Mouse (Mus musculus) adipocyte (in vitro differentiated cells): Measurements from ENCODE around the gene Ankrd54.
"Not testable (repeated sequence)": the region's sequence is repeated elsewhere in the genome, so short reads cannot be mapped to it uniquely, and the experiment has no call there.

Experiments
- DNase-seq: peaks from one replicate; pipeline ENCODE4 v3.0.0-alpha.2; 2016; ENCODE audit warnings: low spot score

Ankrd54 gene

DNA sequence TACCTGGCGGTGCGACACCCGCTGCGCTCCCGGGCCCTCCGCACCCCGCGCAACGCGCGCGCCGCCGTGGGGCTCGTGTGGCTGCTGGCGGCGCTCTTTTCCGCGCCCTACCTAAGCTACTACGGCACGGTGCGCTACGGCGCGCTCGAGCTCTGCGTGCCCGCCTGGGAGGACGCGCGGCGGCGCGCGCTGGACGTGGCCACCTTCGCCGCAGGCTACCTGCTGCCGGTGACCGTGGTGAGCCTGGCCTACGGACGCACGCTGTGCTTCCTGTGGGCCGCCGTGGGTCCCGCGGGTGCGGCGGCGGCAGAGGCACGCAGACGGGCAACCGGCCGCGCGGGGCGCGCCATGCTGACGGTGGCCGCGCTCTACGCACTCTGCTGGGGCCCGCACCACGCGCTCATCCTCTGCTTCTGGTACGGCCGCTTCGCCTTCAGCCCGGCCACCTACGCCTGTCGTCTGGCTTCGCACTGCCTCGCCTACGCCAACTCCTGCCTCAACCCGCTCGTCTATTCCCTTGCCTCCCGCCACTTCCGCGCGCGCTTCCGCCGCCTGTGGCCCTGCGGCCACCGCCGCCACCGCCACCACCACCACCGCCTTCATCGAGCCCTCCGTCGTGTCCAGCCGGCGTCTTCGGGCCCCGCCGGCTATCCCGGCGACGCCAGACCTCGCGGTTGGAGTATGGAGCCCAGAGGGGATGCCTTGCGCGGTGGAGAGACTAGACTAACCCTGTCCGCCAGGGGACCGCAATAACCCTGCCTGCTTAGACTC lies 19.8 kb downstream of the Ankrd54 start:
- DNase-seq: no peak

DNA sequence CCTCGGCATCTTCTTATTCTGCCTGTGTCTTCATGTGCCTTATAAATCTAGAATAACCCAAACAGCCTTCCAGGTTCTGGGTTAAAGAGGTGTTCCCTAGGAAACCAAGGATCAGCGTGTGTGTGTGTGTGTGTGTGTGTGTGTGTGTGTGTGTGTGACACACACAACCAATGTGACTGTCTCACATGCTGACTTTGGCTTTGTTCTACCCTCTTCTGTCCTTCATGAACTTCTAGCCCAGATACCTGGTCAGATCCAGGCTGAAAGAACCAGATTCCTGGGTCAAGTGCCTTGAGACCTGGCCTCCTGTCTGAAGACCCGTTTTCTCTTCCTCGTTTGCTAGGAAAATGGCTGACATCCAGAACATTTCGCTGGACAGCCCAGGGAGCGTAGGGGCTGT lies 21.1 kb downstream of the Ankrd54 start, which contains the start of gene Galr3:
Gene Galr3 (plus strand): TSS at position 301 of the 400 bp plus-strand sequence.
- no peak for DNase-seq

DNA sequence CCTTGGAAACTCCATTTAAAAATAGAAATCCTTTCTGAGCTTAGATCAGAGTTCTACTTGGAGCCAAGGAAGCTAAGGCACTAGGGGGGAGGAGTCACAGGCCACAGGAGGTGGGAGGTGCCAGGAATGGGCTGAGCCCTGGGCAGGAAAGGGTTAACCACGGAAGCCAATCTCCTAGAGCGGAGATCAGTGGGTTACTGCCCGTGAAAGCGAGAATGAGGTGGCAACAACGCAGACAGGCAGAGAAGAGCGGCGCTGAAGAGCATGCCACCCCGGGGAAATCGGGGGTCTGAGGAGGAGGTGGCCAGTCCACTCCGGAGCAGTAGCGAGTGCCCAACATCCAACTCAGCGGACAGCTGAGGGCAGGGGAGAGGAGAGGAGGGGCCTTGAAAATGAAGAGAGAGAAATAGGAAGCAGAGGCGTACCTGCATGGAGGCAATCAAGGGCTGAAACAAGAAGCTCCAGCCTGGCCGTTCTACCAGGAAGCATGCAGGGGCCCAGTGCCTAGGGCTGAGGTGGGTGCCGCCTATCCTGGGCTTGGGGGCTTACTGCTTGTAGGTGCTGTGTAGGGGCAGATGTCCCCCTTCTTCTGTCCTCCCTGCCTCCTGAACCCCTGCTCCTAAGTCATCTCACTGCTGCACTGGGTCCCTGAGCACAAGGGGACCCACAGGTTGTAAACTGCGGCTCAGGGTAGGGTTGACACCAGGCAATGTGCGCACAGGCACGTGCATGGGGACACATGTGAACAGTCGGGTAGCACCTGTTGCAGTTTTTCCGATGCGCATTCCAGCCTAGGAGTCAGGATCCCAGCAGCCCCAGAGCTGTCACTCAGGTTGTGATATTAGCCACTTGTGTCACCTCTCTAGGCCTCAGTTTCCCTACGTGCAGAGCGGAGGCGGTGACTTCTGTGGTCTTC lies 21.9 kb downstream of the Ankrd54 start:
- DNase-seq: no peak

DNA sequence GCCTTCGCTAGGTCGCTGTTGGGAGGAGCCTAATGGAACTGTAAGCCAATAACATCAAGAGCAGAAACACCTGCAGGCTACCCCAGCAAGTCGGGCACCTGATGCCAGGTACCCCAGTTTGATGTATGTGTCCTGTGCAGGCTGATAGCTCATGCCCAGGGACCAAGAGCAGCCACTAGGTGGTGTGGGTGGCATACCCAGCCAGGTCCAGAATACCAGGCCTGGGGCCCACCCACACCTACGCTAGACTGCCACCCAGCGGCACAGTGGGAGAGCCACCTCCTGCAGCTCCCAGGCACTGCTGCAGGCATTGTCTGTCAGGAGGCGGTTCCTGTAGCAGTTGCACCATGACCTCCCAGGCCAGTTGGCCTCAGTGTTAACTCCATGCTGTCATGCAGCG lies 23.8 kb downstream of the Ankrd54 start:
- DNase-seq: peak; percentile 76

DNA sequence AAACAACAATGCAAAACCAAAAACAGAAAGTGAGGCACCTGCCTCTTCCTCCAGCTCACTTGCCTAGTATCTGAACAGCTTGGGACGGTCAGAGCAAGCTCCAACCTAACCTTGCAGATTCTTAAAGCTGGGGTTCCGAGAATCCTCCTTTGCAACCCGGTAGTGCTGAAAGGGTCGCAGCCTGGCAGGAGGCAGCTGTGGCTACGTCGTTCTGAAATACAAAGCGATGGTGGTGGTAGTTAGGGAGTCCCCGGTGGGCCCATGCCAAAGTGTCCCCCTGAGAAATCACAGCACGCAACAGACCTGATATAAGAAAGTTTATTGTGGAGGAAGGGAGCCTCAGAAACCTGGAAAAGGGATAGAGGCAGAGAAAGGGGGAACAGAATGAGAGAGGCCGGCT lies 24.4 kb downstream of the Ankrd54 start:
- no peak for DNase-seq

DNA sequence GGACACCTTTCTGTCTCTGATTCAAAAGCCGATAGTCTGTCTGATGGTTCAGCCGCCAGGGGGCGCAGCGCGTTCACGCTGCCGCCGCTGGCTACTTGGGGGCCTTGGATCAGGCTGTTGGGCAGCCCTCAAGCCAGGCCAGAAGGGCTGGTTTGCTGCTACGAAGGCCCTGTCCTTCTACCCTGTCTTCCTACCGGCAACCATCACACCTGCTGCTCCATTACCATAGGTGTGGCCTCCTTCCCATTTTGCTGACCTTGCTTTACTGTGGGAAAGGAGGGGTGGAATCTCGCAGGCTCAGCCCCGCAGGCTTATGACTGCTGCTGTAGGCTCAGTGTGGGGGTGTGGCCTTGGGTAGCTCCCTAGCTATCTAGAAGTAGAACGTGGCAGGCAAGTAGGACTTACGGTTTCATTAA lies 24.8 kb downstream of the Ankrd54 start:
- peak; percentile 54 for DNase-seq

DNA sequence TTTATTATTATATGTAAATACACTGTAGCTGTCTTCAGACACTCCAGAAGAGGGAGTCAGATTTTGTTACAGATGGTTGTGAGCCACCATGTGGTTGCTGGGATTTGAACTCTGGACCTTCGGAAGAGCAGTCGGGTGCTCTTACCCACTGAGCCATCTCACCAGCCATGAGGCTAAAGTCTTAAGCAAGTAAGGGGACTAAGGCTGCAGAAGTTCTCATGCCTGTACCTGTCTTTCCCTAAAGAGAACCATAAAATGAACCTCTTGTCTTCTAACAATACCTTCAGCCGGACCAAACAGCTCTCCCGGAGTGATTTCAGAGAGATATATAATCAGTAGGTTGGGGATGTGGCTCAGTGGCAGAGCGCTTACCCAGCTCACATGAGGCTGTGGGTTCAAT lies 30.8 kb downstream of the Ankrd54 start:
- not testable (repeated sequence) for DNase-seq

DNA sequence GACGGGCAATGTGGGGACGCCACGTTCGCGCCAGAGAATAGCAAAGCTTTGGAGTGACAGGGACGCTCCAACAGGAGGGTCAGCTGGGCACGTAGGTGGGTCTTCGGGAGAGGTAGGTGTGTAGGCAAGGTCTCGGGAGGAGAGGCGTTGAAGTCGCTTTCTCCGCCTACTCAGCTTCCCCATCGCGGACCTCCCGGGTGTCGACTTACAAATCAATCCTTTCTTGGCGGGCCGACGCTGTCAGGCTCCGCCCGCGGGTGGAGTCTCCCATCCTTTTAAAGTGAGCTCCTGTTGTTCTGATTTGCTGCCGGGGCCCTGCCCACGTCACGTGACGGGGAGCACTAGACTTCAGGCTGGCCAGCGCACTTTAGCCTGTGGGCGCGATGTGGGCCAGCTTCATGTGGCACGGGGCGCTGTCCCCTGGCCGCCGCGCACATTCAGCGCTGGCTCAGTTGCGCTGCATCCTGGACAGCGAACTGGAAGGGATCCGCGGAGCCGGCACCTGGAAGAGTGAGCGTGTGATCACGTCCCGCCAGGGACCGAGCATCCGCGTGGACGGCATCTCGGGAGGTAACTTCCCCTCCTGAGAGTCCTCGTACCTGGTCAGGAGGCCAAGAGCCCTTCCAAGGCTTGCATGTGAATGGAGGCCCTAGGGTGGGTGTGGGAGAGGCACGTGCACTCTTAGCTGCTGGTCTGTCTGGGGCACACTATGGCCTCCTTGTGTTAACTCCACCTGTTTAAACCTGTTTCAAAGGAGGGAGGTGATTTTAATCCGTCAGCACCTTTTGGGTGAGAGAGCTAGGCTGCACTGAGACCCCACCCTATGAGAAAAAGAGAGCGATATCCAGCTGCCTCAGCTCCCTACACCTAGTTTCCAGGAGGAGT lies 31.9 kb downstream of the Ankrd54 start:
- peak; percentile 91 for DNase-seq

DNA sequence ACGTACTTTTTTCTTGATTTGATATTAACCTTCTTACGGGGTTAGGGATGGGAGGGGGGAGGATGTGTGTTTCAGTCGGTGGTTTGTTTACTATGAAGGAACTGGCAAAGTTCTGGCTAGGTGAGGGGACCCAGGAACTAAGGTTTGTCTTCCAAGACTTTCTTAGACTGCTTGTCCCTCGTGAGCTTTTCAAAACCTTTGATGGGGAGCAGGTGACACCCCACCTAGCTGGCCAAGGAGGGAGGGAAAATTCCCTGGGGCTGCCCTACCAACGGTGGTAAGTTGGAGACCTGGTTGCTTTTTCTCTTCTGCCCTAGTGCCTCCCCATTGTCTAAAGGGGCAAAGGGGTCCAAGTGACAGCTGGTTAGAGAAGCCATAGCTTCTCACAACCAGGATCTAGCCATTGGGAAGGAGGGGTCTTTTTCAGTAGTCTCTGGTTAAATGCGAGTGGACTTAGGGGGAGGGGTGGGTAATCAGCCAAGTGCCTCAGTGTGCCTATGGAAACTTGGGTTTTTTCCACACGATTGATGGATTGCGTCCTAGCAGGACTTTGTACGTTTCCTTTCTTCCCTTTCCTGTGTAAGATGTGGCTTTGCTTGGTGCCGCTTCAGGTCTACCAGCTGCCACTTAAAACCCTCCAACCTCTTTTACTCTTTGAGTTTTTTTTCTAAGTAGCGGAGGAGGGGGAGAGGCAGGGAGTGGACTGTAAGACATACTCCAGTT lies 33.0 kb downstream of the Ankrd54 start:
- peak; percentile 45 for DNase-seq

DNA sequence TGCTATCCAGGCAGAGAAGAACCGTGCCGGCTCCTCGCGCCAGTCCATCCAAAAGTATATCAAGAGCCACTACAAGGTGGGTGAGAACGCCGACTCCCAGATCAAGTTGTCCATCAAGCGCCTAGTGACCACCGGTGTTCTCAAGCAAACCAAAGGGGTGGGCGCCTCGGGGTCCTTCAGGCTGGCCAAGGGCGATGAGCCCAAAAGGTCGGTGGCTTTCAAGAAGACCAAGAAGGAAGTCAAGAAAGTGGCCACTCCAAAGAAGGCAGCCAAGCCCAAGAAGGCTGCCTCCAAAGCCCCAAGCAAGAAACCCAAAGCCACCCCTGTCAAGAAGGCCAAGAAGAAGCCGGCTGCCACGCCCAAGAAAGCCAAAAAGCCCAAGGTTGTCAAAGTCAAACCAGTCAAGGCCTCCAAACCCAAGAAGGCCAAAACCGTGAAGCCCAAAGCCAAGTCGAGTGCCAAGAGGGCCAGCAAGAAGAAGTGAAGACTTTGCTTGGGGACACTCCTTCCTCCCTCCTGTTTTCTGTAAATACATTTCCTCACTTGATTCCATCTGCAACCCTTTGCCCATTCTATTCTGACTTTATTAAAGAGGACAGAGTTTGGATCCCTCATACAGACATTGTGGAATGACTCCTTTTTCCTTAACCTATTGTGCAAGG lies 33.7 kb downstream of the Ankrd54 start:
- no peak for DNase-seq

DNA sequence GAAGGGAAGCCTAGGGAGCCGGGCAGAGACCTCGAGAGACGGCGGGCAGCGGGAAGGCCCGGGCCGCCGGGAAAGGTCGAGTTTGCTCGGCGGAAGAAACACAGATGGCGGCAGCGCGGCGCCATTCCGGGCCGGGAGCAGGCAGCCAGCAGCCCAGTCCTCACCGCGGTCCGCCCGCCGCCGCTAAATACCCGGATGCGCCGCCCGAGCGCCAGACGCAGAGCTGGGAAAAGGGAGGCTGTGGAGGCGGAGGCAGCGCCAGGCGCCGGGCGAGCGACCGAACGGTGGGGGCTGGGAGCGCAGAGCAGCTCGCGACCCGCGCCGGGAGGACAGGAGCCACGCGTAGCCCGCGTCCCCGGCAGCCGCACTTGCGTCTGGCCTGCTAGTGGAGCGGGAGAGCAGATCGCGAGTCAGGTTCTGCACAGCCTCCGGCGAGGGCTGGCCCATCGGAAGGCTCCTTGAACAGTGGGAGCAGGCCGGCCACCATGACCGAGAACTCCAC lies 34.4 kb downstream of the Ankrd54 start, which contains the start of gene H1f0:
Gene H1f0 (plus strand): TSS at position 214 of the 502 bp plus-strand sequence.
- peak; percentile 85 for DNase-seq

DNA sequence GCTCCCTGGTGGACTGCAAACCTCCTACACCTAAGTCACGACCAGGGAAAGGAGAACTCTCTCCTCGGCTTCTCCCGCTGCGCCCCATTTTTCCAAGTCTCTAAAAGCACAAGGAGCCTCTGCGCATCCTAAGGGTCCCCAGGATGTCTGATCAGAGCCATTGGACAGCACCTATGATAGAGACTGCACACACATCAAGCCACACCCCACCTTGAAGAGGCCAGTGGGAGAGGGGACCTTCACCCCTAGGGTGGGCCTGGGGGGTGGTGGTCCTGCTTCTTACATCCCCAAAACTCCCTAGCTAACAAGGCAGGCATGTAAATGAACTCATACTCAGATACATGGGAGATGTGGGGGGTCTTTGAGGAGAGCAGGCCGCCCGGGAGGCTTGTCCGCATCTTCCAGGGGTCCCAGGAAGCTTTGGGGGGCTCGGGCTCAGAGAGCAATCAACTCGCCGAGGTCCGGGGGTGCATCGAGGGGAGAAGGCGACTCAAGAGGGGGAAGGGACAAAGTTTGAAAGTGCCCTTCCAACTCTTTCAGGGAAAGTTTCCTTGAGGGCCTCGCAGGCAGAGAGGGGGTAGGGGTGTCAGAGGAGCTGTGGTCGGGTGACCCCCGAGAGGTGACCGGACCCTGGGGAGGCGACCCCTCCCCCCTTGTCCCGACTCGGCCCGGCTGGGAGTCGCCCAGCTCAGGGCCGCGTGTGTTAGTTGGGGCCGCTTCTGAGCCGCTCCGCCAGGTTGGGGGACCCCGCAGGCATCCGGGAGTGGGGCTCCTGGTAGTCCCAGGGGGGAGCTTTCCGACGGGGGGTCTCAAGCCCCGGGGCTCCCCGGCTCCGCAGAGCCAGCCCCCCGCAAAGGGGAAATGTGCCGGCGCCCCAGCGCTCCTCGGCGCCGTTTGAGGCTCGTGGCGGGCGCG lies 35.1 kb downstream of the Ankrd54 start:
- DNase-seq: peak; percentile 23

DNA sequence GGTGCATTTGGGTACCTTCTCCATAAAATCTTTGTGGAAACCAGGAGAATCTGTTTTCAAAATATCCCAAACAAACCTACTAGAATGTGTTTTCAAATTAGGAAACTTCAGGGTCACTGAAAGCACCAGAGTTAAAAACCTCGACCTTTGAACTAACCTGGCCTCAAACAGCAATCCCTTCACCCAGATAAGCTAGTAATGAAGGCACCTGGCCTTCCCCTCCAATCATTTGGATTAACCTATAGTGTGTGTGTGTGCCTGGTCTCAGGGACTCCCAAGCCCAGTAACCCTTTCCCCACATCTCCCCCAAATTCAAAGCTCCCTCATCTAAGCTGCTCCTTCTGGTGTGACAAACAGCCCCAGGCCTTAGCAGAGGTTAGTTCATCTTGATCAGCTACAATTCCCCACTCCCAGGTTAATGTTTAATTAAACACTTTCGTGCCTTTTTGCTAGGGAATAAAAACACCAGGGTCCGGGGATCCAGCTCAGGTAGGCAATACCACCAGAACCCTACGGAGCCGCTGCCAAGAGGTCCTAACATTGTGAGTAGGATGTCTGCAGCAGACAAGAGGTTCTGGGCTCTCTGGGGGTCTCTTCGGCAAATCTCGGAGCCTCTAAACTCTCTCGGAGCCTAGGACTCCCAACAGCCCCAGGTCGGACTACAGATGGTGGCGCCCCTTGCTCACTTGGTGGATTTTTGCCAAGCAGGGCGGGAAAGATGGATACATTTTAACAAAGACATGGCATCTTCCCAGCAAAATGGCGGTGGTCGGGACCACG lies 36.0 kb downstream of the Ankrd54 start:
- DNase-seq: no peak

DNA sequence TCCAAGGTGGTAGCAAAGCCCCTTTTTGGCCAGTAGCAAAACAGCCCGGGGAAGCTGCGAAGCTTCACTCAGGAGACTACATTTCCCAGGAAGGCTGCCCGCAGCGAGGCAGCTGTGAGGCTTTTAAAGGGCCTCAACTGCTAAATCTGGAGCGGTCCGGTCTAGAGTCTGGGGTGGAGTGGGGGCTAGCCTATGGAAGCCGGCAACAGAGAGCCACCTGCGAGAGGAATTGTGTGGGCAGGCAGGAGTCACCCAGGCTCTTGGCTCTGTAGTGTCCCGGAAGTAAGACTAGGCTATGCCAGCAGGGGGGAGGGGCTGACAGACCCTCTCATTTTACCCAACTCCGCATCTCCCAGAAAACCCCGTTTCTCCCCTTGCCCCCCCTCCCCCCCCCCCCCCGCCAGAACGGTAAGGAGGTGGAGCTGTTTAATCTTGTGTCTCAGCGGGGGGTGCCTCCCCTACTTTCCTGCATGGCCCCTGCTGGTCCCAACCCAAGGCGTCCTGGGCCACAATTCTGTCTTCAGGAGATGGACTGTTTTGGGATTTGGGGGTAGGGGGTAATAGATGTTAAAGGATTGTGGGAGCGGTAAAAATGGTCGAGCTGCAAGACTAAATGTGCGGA lies 36.9 kb downstream of the Ankrd54 start:
- no peak for DNase-seq

DNA sequence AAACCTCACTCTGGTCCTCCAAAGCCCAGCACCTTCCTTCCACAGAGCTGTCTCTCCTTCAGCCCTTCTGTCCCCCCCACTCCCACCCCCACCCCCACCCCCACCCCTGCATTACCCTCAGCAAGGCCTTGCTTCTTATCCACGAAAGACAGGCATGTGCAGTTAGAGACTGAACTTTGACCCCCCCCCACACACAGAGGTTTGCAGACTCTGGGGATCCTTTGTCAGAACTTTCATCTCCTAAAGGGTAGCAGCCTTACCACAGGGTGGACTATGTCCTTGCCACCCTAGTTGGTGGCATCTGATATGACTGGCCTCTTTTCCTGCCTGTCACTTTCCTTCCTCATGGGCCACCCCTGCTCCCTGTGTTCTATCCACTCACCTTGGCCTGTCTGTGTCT lies 39.3 kb downstream of the Ankrd54 start:
- DNase-seq: no peak

DNA sequence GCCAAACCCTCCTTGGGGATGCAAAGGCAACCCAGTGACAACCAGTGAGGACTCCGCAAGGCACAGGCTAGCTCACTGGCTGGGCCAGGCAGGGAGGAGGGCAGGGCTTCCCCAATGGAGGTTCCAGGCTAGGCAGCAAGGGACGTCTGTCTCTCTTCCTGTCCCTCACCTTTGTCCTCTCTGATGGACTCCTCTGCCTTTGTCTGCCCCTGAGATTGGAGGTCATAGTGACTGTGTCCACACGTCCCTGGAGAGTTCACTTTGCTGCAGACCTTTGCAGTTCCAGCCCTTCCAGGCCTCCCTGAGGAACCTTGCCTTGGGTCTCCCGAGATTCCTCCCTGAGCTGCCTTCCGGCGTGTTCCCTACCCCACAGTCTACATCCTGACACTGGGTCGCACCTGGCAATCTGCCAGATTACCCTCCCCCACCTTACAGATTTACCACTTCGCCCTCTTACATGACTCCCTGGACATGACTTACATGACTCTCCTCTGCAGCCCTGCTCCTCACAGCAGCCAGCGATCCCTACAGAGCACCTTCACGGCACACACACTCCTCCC lies 39.9 kb downstream of the Ankrd54 start:
- no peak for DNase-seq

DNA sequence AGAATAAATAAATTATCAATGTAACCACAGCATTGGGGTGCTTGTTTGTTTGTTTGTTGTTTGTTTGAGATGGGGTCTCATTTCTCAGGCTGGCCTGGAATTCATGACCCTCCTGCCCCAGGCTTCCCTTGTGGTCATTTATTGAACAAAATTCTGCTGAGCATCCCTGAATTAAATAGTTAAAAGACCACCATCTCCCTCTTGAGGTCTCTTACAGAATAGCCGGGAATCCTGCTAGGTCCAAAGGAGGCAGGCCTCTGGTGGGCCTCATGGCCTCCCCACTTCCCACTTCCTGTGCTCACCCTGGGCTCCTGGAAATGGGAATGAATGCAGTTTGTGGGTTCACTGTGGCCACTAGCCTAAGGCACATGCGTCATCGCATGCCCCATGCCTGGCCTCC lies 43.8 kb downstream of the Ankrd54 start:
- no peak for DNase-seq

DNA sequence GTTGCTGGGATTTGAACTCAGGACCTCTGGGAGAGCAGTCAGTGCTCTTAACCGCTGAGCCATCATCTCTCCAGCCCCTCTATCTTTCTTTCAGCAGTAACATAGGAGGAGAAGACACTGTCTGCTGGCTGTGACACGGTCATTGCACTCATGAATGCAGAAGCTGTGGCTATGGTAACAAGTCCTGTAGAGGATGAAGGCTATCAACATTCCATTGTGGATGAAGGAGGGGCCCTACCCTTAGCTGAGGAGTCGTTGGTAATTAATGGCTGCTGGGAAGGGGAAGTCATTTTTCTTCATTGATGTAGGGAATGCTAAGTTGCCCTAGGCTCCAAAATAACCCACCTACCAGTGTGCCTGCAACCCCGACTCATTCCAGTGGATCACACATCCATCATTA lies 44.5 kb downstream of the Ankrd54 start:
- no peak for DNase-seq
